Mouse (Mus musculus) ES-E14 (cell line): ENCODE data around the gene Ffar4.

Source experiments
- HCFC1 ChIP-seq: IDR thresholded peaks from 2 replicates; pipeline ENCODE4 v1.6.1; 2012; ENCODE audit warnings: low read length, inconsistent platforms, borderline replicate concordance; ENCODE audit not compliant: insufficient read depth
- MAFK ChIP-seq: IDR thresholded peaks from 2 replicates; pipeline ENCODE4 v1.6.1; 2014; ENCODE audit warnings: mild to moderate bottlenecking, low read depth, low read length, inconsistent platforms; ENCODE audit not compliant: insufficient read depth
- ZNF384 ChIP-seq: IDR thresholded peaks from 2 replicates; pipeline ENCODE4 v1.6.1; 2012; ENCODE audit warnings: low read depth, low read length, inconsistent platforms

DNA sequence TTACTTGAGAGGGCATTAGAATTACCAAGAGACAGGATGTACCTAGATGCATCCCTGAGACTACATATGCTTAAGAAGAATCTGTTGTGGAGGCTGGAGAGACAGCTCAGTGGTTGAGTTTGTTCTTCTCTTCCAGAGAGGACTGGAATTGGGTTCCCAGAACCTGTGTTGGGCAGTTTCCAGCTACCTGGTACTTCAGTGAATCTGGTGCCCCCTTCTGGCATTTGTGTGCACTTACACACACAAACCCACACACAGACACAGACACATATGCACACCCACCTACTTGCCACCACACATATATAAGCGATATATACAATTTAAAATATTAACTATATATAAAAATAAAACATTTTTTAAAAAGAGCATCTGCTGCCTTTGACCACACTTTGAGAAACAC, 59.4 kb downstream of the Ffar4 start:
- TF ChIP-seq MAFK (no peak), HCFC1 (no peak), ZNF384 (no peak)
